Mouse (Mus musculus): ENCODE results near the gene Anp32a.

Anp32a gene

GRCm38 (mm10) chr9:62370186-62370585 lies 29.1 kb downstream of the Anp32a start:
- DNase-seq, result no peak

GRCm38 (mm10) chr9:62370648-62371280 lies 29.7 kb downstream of the Anp32a start:
- DNase-seq, result no peak

- peak in 1 of 2 experiments; percentile 63 for DNase-seq
Observed at GRCm38 (mm10) chr9:62371745-62372555, 30.9 kb downstream of the Anp32a start.

GRCm38 (mm10) chr9:62372556-62373221 lies 31.6 kb downstream of the Anp32a start:
- no peak for DNase-seq

GRCm38 (mm10) chr9:62373222-62374123 lies 32.4 kb downstream of the Anp32a start:
- peak; percentile 80 to 86 for DNase-seq

GRCm38 (mm10) chr9:62374276-62374675 lies 33.2 kb downstream of the Anp32a start:
- peak; percentile 42 to 59 for DNase-seq

- no peak for DNase-seq
Observed at GRCm38 (mm10) chr9:62377897-62378296, 36.8 kb downstream of the Anp32a start.

GRCm38 (mm10) chr9:62380351-62380750 lies 39.3 kb downstream of the Anp32a start:
- no peak for DNase-seq

GRCm38 (mm10) chr9:62381402-62381913 lies 40.4 kb downstream of the Anp32a start:
- DNase-seq, result peak; percentile 44 to 58

- no peak for DNase-seq
Observed at GRCm38 (mm10) chr9:62382519-62383084, 41.5 kb downstream of the Anp32a start.

GRCm38 (mm10) chr9:62385062-62385461 lies 44.0 kb downstream of the Anp32a start:
- DNase-seq, result no peak

- DNase-seq, result no peak
Observed at GRCm38 (mm10) chr9:62385727-62386518, 44.8 kb downstream of the Anp32a start.

GRCm38 (mm10) chr9:62389735-62390134 lies 48.6 kb downstream of the Anp32a start:
- DNase-seq, result no peak

GRCm38 (mm10) chr9:62393531-62393930 lies 52.4 kb downstream of the Anp32a start:
- no peak for DNase-seq

- DNase-seq, result no peak
Observed at GRCm38 (mm10) chr9:62394163-62394562, 53.1 kb downstream of the Anp32a start.

GRCm38 (mm10) chr9:62400531-62401170 lies 59.6 kb downstream of the Anp32a start:
- no peak for DNase-seq

GRCm38 (mm10) chr9:62401589-62401988 lies 60.5 kb downstream of the Anp32a start:
- DNase-seq, result no peak

GRCm38 (mm10) chr9:62406423-62407013 lies 65.4 kb downstream of the Anp32a start:
- DNase-seq, result no peak

GRCm38 (mm10) chr9:62407357-62408146 lies 66.5 kb downstream of the Anp32a start:
- DNase-seq, result peak; percentile 39 to 51

Measured in lung, postnatal 4 days (tissue).